Mouse (Mus musculus) intestine, embryonic 15.5 days (tissue): ENCODE measurements around the gene Olfr49. TPM values are rescaled to one million over a fixed set of nuclear protein-coding genes. Genes with fewer than 3 reads are reported as not detected.

ENCODE experiments used
- polyA plus RNA-seq: library from polyadenylated mRNA; unstranded; fragments of >200 nt; fragmentation: Nextera tagmentation; extraction: Ambion mirVana; gene quantifications from 2 replicates; pipeline ENCODE4 v1.2.1, GENCODE M21; 2015

Olfr49 gene
- polyA plus RNA-seq, 1 experiment from 2014 or later, result not detected

Other genes with a start within 250 kb of the Olfr49 start
- gene Dad1, start 30.8 kb downstream of the Olfr49 start, polyA plus RNA-seq, result 450 and 484 TPM in 2 replicates
- gene Abhd4, start 30.8 kb downstream of the Olfr49 start, polyA plus RNA-seq, result 41.6 and 42.6 TPM in 2 replicates
- gene Oxa1l, start 75.9 kb upstream of the Olfr49 start, polyA plus RNA-seq, result 41.7 and 48.8 TPM in 2 replicates
- gene Slc7a7, start 132.8 kb upstream of the Olfr49 start, polyA plus RNA-seq, result 51.0 and 56.3 TPM in 2 replicates
- gene Mrpl52, start 142.0 kb upstream of the Olfr49 start, polyA plus RNA-seq, result 270 and 308 TPM in 2 replicates
- gene Mmp14, start 146.7 kb upstream of the Olfr49 start, polyA plus RNA-seq, result 110 and 112 TPM in 2 replicates
- gene Lrp10, start 179.2 kb upstream of the Olfr49 start, polyA plus RNA-seq, result 57.2 and 60.6 TPM in 2 replicates
- 1.6 and 1.9 TPM in 2 replicates for gene Rem2, start 191.2 kb upstream of the Olfr49 start, polyA plus RNA-seq
- gene Prmt5, start 232.6 kb upstream of the Olfr49 start, polyA plus RNA-seq, result 78.0 and 80.0 TPM in 2 replicates